ENCODE assay signal across 24 mouse cellular contexts in genomic region chr15:8563423-8564194, GRCm38 (mm10). TPM values are rescaled to one million over a fixed set of nuclear protein-coding genes. Genes with fewer than 3 reads are reported as not detected.
"Had no signal": no experiment of that assay in that cellular context is flagged by ENCODE, and none has a peak within 500 bp of the region (broad histone marks: within the 10 kb centered on the region; RNA-seq: fewer than 3 reads in every experiment).

No protein-coding gene starts in this region.

- H3K4me2 ChIP-seq: kidney, embryonic 15.5 days; liver, embryonic 11.5 days; liver, embryonic 15.5 days; midbrain, embryonic 11.5 days; midbrain, embryonic 15.5 days; neural tube, embryonic 13.5 days had no signal

- H3K9me3 ChIP-seq: kidney, embryonic 15.5 days; liver, embryonic 15.5 days; midbrain, embryonic 15.5 days; neural tube, embryonic 13.5 days had no signal

- H3K36me3 ChIP-seq: kidney, embryonic 15.5 days; liver, embryonic 15.5 days; midbrain, embryonic 15.5 days; neural tube, embryonic 13.5 days had no signal

- H3K4me3 ChIP-seq: kidney, embryonic 15.5 days; left cerebral cortex, adult 2 months; liver, embryonic 15.5 days; midbrain, embryonic 15.5 days; neural tube, embryonic 13.5 days had no signal

- H3K27me3 ChIP-seq: kidney, embryonic 15.5 days had no signal

- ATAC-seq: lung, postnatal 0 days; midbrain, embryonic 15.5 days had no signal

- H3K27ac ChIP-seq: kidney, embryonic 15.5 days; left cerebral cortex, adult 2 months; liver, embryonic 15.5 days; midbrain, embryonic 15.5 days; neural tube, embryonic 13.5 days had no signal

- DNase-seq: kidney, adult 2 months; kidney, postnatal 14 days; lung, adult 2 months; lung, postnatal 4 days; retina, postnatal 1 day; right cerebral cortex, postnatal 4 days; spleen, adult 18-20 months; thymus, adult 2 months; thymus, postnatal 25 days had no signal

- H3K9ac ChIP-seq: kidney, embryonic 15.5 days; liver, embryonic 15.5 days; midbrain, embryonic 15.5 days; neural tube, embryonic 13.5 days had no signal

RNA-seq across cellular contexts. Expression of gene Gm2310, which starts 43.9 kb away (rescaled TPM):
- total RNA-seq: layer of hippocampus, postnatal 25 days; left cerebral cortex, adult 2 months; left cerebral cortex, postnatal 14 days; megakaryocyte, adult 5-6 weeks; monocyte, adult 5-6 weeks had no signal
- polyA plus RNA-seq: kidney, adult 2 months; kidney, embryonic 15.5 days; limb, embryonic 11.5 days; liver, embryonic 11.5 days; liver, embryonic 15.5 days; lung, adult 2 months; lung, postnatal 0 days; midbrain, embryonic 11.5 days; midbrain, embryonic 15.5 days; neural tube, embryonic 13.5 days; stomach, embryonic 14.5 days; thymus, adult 2 months; urinary bladder, adult 2 months had no signal
